Mouse (Mus musculus): Measurements from ENCODE around the gene Cgnl1.

GRCm38 (mm10) chr9:71756916-71757315 lies 14.5 kb downstream of the Cgnl1 start:
- TF ChIP-seq POLR2A (IDR thresholded peaks at IDR 0.05; ENCODE audit: extremely low read depth, insufficient read depth, low read length) (no peak), CTCF (IDR thresholded peaks at IDR 0.05; ENCODE audit: low read depth, low read length) (no peak)
